Mouse (Mus musculus) frontal cortex, postnatal 10 days (tissue): ENCODE measurements around the gene Lgals4.

Experiments
- DNase-seq, 2 experiments: peaks; one replicate each; pipeline ENCODE4 v3.0.0; 2022; ENCODE audit warnings: low spot score in 2 of 2, mixed read lengths in 1 of 2

Lgals4 gene

GRCm38 (mm10) chr7:28808221-28808941 lies 25.3 kb upstream of the Lgals4 start, which contains the start of gene Hnrnpl:
Gene Hnrnpl, plus strand, starts transcription at chr7:28808541.
- no peak for DNase-seq

DNA sequence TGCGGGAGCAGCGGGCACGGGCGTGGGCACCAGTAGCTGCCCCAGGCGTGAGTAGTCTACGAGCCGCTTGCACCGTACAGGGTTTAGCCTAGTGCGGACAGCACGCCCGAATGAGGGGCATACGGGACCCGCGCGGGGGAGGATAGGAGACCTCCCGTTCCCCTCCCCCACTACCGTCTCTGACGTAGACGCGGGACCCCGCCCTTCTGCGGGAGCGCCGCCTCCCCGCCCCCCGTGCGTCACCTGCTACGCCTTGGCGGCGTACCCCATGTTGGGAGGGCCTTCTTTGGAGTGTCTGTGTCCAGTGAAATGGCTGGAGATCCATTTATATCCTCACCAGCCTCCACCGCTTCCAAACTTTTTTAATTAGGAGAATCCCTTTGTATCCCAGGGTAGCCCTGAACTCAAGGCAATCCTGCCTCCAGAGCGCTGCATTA lies 24.7 kb upstream of the Lgals4 start:
- peak; percentile 92 to 95 for DNase-seq

DNA sequence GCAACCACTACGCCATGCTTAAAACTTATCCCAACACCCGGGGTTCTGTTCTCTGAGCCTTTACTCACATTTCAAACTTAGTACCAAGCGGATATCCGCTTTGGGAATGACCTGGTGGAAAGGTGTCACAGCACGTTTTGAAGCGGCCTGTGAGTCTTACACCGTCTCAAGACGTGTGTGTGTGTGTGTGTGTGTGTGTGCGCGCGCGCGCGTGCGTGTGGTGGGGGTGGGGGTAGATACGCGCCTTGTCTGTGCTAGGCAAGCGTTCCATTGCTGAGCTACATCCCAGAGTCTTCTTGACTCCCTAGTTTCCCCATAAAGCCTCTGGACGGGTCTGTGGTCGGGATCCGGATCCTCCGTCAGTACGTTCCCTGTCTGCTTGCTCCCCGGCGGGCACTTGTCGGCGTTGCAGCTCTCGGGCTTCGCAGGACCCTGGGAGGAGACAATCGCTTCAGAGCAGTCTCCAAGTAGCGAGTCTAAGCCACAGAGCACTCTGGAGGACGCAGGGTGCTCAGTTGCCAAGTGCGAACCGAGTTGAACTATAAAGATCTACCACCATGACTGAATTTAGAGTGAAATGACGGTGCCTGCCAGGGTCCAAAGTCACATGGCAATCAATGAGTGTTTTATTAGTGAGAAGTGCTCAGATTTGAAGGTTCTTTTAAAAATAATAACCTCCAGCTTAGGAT lies 24.1 kb upstream of the Lgals4 start:
- DNase-seq, result no peak

GRCm38 (mm10) chr7:28810107-28811066 lies 23.3 kb upstream of the Lgals4 start:
- DNase-seq, result peak; percentile 96 to 99

- DNase-seq, result peak; percentile 87 to 92
Measured at GRCm38 (mm10) chr7:28811228-28811627, 22.4 kb upstream of the Lgals4 start.

- no peak for DNase-seq
Measured at GRCm38 (mm10) chr7:28811640-28812275, 21.9 kb upstream of the Lgals4 start.

DNA sequence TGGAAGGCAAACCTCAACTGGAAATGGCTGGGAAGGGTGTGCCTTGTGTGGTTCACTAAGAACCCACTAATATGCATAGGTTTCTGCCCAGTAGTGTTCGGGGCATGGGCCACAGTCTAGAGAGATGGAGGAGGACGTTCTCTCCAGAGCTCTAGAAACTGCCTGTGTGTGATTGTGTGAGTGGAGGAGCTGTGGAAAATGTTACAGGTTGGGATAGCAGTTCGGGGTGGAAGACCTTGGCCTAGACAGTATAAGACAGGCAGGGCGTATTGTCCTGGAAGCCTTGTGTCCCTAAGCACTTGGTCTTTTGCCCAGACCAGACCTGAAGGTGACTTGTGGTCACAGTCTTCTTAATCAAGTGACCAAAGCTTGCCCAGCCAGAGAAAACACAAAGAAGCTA lies 21.2 kb upstream of the Lgals4 start:
- no peak for DNase-seq

DNA sequence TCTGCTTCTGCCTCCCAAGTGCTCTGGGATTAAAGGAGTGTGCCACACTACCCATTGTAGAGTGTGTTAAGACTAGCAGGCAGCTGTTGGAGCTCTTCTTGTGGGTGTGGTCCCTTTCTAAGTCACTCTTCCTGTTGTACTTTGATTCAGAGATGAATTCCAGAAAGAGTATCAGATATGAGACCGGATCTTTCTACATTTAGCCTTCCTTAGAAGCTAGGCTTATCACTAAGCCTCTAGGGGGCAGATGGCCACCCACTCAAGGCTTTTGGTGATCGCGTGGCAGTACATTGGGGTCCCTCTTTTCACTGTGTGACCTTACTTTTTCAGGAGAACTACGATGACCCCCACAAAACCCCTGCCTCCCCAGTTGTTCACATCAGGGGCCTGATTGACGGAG lies 20.7 kb upstream of the Lgals4 start:
- DNase-seq, result no peak

- DNase-seq, result no peak
Measured at GRCm38 (mm10) chr7:28814306-28815034, 19.2 kb upstream of the Lgals4 start.

DNA sequence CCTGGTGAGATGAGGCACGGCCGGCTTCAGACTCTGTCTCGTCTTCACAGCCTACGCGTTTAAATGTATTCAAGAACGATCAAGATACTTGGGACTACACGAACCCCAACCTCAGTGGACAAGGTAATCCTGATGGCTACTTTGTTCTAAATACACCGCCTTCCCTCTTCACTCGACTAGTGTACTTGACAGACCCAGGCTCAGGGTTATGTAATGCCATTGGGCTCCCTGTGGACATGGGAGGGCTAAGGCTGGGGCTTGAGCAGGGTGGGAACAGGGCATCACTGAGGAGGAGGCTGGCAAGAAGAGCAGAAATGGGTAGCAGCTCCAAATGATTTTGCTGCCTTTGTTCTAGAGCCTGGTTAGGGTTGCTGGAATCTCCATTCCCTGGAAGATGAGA lies 18.4 kb upstream of the Lgals4 start:
- DNase-seq, result no peak

- DNase-seq, result no peak
Measured at GRCm38 (mm10) chr7:28816201-28816600, 17.5 kb upstream of the Lgals4 start.

DNA sequence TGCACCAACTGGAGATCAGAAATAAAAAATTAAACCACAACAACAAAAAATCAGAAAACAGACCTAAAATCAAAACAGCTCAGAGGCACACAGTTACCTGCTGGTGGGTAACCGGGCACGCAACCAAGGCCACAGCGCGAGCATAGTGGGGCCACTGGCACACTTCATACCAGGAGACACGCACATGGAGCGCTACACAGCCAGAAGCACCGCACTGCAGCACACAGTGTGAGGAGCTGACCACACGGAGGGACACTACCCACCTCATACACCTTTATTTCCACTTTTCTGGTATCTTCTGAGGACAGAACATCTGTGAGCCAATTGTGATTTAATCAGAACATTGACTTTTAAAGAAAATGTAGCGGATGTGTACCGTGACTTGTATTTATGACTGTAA lies 16.7 kb upstream of the Lgals4 start:
- DNase-seq, result no peak

- DNase-seq, result no peak
Measured at GRCm38 (mm10) chr7:28817524-28817923, 16.1 kb upstream of the Lgals4 start.

DNA sequence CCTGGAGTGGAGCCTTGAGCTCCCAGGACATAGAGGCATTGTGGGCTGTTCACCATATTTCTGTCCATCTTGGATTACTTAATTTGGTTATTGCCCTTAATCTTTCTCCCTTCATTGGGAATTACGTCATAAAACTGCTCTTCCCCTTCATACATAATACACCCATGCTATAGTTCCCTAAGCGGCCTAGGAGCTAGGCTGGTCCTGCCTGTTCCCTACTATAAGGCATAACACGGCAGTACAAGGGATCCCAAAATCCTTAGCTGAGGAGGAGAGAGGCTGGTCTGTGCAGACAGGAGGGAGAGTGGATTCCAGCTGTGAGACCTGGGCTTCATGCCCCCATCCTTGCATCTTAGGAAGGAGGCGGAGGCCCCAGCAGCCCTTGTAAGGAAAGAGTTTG lies 15.7 kb upstream of the Lgals4 start:
- no peak for DNase-seq

DNA sequence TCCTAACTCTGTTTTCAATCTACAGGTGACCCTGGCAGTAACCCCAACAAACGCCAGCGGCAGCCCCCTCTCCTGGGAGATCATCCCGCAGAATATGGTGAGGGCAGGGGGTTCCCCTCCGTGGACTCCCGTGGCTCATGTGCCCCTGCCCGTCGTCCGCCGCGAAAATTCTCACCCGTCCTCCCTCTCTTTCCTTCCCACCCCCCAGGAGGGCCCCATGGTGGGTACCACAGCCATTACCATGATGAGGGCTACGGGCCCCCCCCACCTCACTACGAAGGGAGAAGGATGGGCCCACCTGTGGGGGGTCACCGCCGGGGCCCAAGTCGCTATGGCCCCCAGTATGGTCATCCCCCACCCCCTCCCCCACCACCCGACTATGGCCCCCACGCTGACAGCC lies 15.2 kb upstream of the Lgals4 start:
- DNase-seq, result peak in 1 of 2 experiments; percentile 21

DNA sequence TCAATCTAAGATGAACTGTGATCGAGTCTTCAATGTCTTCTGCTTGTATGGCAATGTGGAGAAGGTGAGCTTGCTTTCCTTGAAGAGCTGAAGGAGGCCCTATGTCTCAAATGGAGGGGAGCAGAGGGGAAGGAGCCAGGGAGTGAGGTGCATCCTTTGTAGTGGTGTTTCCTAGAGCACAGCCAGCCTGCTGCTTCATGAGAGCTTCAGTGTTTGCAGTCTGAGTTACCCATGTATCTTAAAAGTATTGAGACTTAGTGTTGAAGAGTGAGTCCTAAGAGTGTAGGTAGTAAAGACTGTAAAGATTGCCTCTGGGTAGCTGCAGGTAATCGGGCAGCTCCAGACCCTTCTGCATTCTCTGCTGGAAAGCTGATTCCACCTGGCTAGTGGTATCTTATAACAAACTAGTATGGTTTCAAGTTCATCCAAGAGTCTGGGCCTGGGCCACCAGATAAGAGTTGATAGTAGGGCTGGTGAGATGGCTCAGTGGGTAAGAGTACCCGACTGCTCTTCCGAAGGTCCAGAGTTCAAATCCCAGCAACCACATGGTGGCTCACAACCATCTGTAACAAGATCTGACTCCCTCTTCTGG lies 14.7 kb upstream of the Lgals4 start:
- no peak for DNase-seq

GRCm38 (mm10) chr7:28819571-28819970 lies 14.1 kb upstream of the Lgals4 start:
- DNase-seq, result no peak

DNA sequence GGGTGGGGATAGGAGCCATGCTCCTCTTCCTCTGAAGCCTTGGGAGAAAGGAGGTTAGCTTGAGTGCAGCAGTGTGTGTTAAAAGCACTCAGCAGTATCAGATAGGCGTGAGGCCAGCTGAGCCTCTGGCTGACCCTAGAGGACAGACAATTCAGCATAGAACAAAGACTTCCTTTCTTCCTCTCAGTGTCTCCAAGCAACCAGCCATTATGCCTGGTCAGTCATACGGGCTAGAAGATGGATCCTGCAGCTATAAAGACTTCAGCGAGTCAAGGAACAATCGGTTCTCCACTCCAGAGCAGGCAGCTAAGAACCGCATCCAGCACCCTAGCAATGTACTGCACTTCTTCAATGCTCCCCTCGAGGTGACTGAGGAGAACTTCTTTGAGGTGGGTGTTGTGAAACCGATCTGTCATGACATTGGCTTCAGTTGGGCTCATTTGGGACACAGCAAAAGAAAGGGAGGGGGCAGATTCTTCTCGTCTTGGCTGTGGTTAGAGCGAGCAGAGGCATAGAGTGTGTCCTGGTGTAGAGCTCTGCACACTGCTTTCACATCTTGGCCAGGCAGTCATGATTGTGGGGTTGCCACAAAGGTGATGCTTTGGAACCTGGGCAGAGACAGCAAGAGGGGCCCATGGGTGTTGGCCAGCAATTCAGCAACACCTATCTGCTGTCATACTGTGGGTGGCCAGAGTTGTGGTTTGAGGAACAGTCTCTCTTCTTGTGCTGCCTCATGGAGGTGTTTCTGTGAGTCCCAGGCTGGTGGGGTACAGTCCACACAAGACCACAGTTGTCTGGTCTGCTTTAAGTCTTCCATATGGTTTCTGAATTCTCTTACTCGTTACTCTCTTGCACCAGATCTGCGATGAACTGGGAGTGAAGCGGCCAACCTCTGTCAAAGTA lies 13.0 kb upstream of the Lgals4 start:
- DNase-seq, result no peak

DNA sequence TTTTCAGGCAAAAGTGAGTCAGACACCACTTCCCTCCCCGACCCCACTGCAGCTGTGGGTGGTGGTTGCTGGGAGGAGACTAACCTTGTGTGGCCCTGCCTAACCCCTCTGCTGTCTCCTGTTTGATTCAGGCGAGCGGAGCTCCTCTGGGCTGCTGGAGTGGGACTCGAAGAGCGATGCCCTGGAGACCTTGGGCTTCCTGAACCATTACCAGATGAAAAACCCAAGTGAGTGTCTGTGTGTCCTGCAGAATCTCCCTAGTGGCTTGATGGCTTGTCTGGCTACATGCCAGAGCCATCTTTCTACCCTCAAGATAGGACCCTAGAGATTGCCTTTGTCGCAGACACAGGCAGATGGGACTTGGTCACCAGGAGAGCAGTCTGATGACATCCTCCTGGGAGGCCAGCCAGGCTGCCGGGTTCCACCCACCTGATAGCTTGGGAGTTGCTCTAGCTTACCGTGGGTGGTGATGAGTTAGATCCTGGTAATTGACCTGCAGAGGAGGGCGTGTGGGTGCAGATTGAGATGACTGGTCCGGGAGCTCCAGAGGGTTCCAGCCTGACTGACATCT lies 12.3 kb upstream of the Lgals4 start:
- DNase-seq, result peak in 1 of 2 experiments; percentile 24
